Mouse (Mus musculus) liver, embryonic 11.5 days (tissue): ENCODE measurements around the gene Zpbp2. TPM values are rescaled to one million over a fixed set of nuclear protein-coding genes. Genes with fewer than 3 reads are reported as not detected.
A peak's percentile ranks its signal among the peaks of the same experiment; 100 is the strongest.

Experiments used
- ATAC-seq: fragments of 200-750 bp; cut with Nextera tagmentation; replicated peaks from 2 replicates; pipeline ENCODE4 v1.8.0; 2017; ENCODE audit warnings: moderate number of reproducible peaks, mild to moderate bottlenecking, moderate TSS enrichment, moderate library complexity; ENCODE audit not compliant: low FRiP score
- DNase-seq: peaks from one replicate; pipeline ENCODE4 v3.0.0-alpha.2; 2017; ENCODE audit warnings: low spot score
- H3K27ac ChIP-seq: fragments of 300-500 bp; sonication (generic); 2 replicates; pipeline ENCODE4 v1.5.1; 2014; ENCODE audit warnings: mild to moderate bottlenecking, low read depth, low read length, control low read depth
- H3K27me3 ChIP-seq: fragments of 300-500 bp; sonication (generic); replicated peaks from 2 replicates; pipeline ENCODE4 v1.6.1; 2014; ENCODE audit warnings: low read length, mixed read lengths; ENCODE audit not compliant: control insufficient read depth, insufficient read depth
- H3K36me3 ChIP-seq: fragments of 300-500 bp; sonication (generic); 2 replicates; pipeline ENCODE4 v1.6.1; 2014; ENCODE audit warnings: mild to moderate bottlenecking, low read length, moderate library complexity, mixed read lengths; ENCODE audit not compliant: control insufficient read depth, insufficient read depth
- H3K4me1 ChIP-seq: fragments of 300-500 bp; sonication (generic); replicated peaks from 2 replicates; pipeline ENCODE4 v1.6.1; 2014; ENCODE audit warnings: low read length, mixed read lengths; ENCODE audit not compliant: control insufficient read depth, insufficient read depth
- H3K4me2 ChIP-seq: fragments of 300-500 bp; sonication (generic); 2 replicates; pipeline ENCODE4 v1.6.1; 2014; ENCODE audit warnings: mild to moderate bottlenecking, control low read depth, moderate library complexity
- H3K4me3 ChIP-seq: fragments of 300-500 bp; sonication (generic); 2 replicates; pipeline ENCODE4 v1.5.1; 2014; ENCODE audit warnings: low read depth, low read length, control low read depth
- H3K9ac ChIP-seq: fragments of 300-500 bp; sonication (generic); 2 replicates; pipeline ENCODE4 v1.6.1; 2014; ENCODE audit warnings: low read depth, low read length, control low read depth
- H3K9me3 ChIP-seq: fragments of 300-500 bp; sonication (generic); 2 replicates; pipeline ENCODE4 v1.6.1; 2016; ENCODE audit warnings: low read length, inconsistent platforms, mixed read lengths; ENCODE audit not compliant: control insufficient read depth
- WGBS: fragments of 180-500 bp; shearing (Covaris S2); extraction: QIAGEN DNeasy Blood & Tissue Kit; methylation state at CpG from one replicate; pipeline ENCODE4 v1.1.7; 2014; 5-methylcytosine and 5-hydroxymethylcytosine counted together
- polyA plus RNA-seq: library from polyadenylated mRNA; unstranded; fragments of >200 nt; fragmentation: Nextera tagmentation; extraction: Ambion mirVana; gene quantifications from 2 replicates; pipeline ENCODE4 v1.2.1, GENCODE M21; 2014

Zpbp2 gene
- 0.40 and 0.42 TPM in 2 replicates for polyA plus RNA-seq

DNA sequence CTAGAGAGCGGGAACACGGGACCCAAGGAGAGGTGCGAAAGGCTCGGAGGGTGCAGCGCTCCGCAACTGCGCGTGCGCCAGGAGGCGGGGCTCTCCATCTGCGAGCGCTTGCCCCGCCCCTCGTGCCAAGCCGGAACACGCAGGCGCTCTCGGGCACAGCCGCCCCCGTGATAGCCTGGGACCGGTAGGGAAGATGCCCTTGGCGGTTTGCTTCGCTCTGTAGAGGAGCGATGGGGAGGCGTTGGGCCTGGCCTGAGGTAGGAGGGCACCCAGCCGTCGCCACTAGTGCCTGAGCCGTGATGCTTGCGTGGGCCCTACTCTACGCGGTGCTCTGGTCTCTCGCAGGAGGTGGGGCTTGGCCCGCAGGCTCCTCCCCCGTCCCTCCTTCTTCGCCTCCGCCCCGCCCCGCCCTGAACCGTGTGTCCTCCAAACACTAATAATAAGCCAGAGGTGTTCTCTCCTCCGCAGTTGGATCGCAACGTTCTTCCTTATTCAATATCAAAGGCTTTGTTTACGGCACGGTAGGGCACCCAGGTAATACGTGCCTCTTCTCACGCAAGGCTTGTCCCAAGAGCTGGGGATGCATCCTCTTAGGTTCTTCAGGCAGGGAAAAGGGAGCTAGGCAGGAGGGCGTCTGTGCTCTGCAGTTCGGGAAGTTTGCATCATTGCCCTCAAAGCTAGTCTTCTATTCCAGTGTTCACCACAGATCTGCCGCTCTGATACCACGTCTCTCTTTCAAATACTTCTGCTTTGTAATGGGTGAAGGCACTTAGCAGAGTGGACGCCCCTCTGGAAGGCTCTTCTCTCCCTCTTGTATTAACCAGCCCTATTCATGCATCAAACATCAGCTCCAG, at the start of gene Zpbp2:
Zpbp2 (plus strand) TSS at position 123 of the 854 bp plus-strand sequence.
- DNase-seq (peak; percentile 97), ATAC-seq (peak; percentile 99)
- peak within 1 kb of the TSS; percentile 65 for H3K9ac ChIP-seq
- H3K36me3 ChIP-seq = no peaks in the 10 kb centered on the region
- peak within 1 kb of the TSS; percentile 72 for H3K4me3 ChIP-seq
- peaks cover 7% of the 10 kb centered on the region for H3K4me1 ChIP-seq
- H3K4me2 ChIP-seq = peak within 1 kb of the TSS; percentile 75
- no peaks in the 10 kb centered on the region for H3K9me3 ChIP-seq
- H3K27ac ChIP-seq = peak within 1 kb of the TSS; percentile 49
- under 1% methylated on average over 51 of the region's 51 CpGs for WGBS
- peaks cover 36% of the 10 kb centered on the region for H3K27me3 ChIP-seq

DNA sequence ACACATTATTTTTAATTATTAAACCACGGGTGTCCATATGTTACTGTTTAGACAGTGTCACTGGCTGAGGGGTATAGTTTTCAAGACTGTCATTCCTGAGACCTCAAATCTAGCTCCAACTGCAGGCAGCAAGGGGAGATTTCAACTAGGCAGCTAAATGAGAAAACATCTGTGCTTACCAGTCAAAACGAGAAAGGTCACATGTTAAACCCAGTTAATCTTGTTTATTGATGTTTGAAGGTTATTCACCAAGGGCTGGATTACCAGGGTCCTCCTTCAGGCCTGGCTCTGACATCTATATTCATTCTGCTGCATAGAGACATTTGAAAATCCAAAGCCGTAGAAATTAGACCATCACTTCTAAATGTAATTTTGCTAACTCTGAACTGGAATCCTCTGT, 46.0 kb upstream of the Zpbp2 start:
- H3K4me3 ChIP-seq = no peak overlapping the region
- no peak overlapping the region for H3K9ac ChIP-seq
- DNase-seq (no peak), ATAC-seq (no peak)
- no peaks in the 10 kb centered on the region for H3K27me3 ChIP-seq
- no peaks in the 10 kb centered on the region for H3K4me1 ChIP-seq
- no peaks in the 10 kb centered on the region for H3K36me3 ChIP-seq
- WGBS = 63% methylated on average over 3 of the region's 3 CpGs
- no peak overlapping the region for H3K27ac ChIP-seq
- no peaks in the 10 kb centered on the region for H3K9me3 ChIP-seq
- H3K4me2 ChIP-seq = no peak overlapping the region

DNA sequence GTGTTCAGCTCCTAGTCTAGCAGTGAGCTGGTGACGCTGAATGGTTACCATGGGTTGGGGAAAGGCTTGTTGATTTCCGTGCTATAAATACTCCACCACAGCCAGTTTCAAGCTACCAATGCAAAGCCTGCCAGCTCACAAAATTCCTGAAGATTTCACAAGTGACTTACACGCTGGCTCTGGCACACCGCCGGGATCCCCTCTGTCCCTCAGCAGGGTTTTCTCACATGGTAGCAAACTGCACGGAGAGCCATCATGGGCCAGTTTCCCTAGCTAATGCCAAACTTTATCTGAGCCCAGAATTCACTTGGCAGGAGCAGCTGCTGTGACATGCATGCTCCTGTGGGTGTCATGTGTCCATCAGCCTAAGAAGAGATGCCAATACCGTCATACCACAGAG, 41.5 kb upstream of the Zpbp2 start:
- no peak overlapping the region for H3K4me2 ChIP-seq
- no peak overlapping the region for H3K27ac ChIP-seq
- H3K36me3 ChIP-seq = no peaks in the 10 kb centered on the region
- no peaks in the 10 kb centered on the region for H3K9me3 ChIP-seq
- DNase-seq (no peak), ATAC-seq (no peak)
- no peak overlapping the region for H3K4me3 ChIP-seq
- no peaks in the 10 kb centered on the region for H3K4me1 ChIP-seq
- H3K27me3 ChIP-seq = no peaks in the 10 kb centered on the region
- no peak overlapping the region for H3K9ac ChIP-seq
- 72% methylated on average over 7 of the region's 7 CpGs for WGBS

DNA sequence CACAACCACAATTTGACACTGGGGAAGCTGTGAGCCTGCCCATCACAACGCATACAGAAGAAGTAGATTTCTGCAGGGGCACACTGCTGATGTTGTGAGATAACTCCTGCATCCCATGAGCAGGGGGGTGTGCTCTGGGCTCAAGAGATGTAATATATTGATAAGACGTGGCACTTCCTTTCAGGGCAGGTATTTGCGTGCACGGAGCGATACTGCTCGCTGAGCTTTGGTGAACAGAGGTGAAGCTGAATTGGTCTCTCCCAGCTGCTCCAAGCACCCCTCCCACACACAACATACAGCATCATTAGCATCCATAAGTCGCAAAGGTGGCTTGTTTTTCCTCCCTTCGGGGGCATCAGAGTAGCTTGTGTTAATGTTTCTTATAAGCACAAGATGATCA, 40.8 kb upstream of the Zpbp2 start:
- no peak overlapping the region for H3K4me3 ChIP-seq
- H3K4me1 ChIP-seq = no peaks in the 10 kb centered on the region
- 81% methylated on average over 8 of the region's 8 CpGs for WGBS
- H3K4me2 ChIP-seq = no peak overlapping the region
- H3K27ac ChIP-seq = no peak overlapping the region
- no peaks in the 10 kb centered on the region for H3K27me3 ChIP-seq
- no peak overlapping the region for H3K9ac ChIP-seq
- DNase-seq (no peak), ATAC-seq (no peak)
- H3K36me3 ChIP-seq = no peaks in the 10 kb centered on the region
- H3K9me3 ChIP-seq = no peaks in the 10 kb centered on the region

DNA sequence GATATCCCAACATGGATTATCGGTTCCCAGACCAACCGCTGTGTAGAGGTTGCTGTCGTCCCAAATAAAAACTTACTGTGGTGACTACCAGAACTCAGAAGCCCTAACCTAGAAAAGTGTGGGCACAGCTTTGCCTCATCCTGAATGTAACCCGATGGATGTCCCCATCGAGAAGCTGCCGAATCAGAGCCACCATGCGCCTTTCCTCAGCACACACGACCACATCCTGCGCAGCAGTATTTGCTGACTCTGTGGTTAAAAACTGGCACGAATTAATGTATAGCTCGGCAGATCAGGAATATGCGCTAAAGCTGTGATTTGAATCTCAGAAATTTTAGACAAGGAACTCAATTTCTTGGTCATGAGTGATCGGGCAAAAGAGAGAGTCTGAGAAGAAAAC, 38.0 kb upstream of the Zpbp2 start:
- WGBS = 87% methylated on average over 13 of the region's 13 CpGs
- Histone ChIP-seq H3K36me3 (no peaks in the 10 kb centered on the region), H3K4me1 (no peaks in the 10 kb centered on the region), H3K27me3 (no peaks in the 10 kb centered on the region), H3K4me3 (no peak overlapping the region), H3K4me2 (no peak overlapping the region), H3K9ac (no peak overlapping the region), H3K27ac (no peak overlapping the region), H3K9me3 (no peaks in the 10 kb centered on the region)
- DNase-seq = no peak
- ATAC-seq = no peak

DNA sequence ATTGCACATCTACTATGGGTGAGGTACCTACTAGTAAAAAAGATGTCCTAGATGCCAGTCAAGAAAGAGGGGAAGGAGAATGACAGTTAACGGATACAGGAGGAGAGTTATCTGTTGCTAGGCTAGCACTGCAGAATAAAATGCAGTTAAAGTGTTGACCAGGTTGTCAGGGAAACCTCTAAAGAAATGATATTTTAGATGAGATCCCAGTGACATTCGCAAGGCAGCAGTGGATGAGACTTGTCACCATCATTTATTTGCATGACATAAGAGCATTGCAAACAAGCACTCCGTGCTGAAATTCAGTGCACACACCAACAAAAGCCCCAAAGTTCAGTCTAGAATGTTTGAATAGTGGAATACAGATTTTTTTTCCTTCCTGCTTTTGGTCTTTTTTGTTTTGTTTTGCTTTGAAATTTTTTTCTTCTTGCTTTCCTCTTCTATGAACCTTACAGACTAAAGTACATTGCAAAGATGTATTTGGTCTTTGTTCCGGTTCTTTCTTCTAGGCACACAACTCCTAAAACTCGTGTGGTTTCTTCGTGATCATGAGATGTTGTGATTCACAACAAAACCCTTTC, 37.5 kb upstream of the Zpbp2 start:
- H3K4me2 ChIP-seq = no peak overlapping the region
- DNase-seq (no peak), ATAC-seq (no peak)
- H3K36me3 ChIP-seq = no peaks in the 10 kb centered on the region
- no peaks in the 10 kb centered on the region for H3K4me1 ChIP-seq
- no peaks in the 10 kb centered on the region for H3K27me3 ChIP-seq
- no peak overlapping the region for H3K4me3 ChIP-seq
- WGBS = 75% methylated on average over 6 of the region's 6 CpGs
- H3K9me3 ChIP-seq = no peaks in the 10 kb centered on the region
- no peak overlapping the region for H3K27ac ChIP-seq
- H3K9ac ChIP-seq = no peak overlapping the region

DNA sequence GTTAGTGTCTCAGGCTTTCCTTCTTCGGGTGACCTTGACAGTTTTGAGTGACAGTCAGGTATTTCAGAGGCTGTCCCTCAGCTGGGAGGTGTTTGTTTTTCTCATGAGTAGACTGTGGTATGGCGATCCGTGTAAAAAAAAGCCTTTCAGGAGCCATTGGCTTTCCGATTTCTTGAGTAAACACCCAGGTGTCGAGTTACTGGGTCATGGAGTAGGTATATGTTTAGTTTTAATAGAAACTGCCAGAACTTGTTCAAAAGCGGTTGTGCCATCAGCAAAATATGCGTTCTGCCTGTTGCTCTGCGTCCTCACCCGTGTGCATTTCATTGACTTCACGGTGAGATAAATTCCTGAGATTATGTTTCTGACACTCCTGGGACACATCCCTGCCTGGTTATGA, 30.4 kb upstream of the Zpbp2 start:
- H3K36me3 ChIP-seq = no peaks in the 10 kb centered on the region
- H3K4me1 ChIP-seq = no peaks in the 10 kb centered on the region
- ATAC-seq = no peak
- no peak overlapping the region for H3K27ac ChIP-seq
- DNase-seq = no peak
- H3K27me3 ChIP-seq = no peaks in the 10 kb centered on the region
- H3K9me3 ChIP-seq = no peaks in the 10 kb centered on the region
- H3K4me2 ChIP-seq = no peak overlapping the region
- H3K4me3 ChIP-seq = no peak overlapping the region
- H3K9ac ChIP-seq = no peak overlapping the region
- WGBS = 62% methylated on average over 10 of the region's 10 CpGs

DNA sequence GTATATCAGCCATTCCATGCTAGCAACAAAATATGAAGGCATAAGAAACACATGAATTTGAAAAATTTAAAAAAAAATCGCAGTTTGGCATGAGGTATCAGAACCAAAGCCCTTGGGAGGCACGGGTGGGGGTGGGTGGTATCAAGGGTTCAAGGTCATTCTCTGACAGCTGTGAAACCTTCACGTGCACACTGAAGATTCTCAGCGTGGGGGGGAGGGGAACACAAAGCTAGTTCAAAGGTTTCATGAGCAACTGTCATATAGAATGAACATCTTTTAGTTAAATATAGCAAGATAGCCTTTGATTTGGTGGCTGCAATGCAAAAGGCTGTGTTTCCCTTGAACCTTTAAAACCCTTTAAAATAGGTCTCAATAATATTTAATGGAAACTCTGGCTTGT, 25.8 kb upstream of the Zpbp2 start:
- Histone ChIP-seq H3K4me3 (no peak overlapping the region), H3K9ac (no peak overlapping the region), H3K27ac (no peak overlapping the region), H3K9me3 (no peaks in the 10 kb centered on the region), H3K27me3 (0 out of 2 replicates have a peak, but pooled peaks cover 2% of the 10 kb centered on the region), H3K4me1 (no peaks in the 10 kb centered on the region), H3K4me2 (no peak overlapping the region), H3K36me3 (no peaks in the 10 kb centered on the region)
- no peak for DNase-seq
- WGBS = 48% methylated on average over 4 of the region's 4 CpGs
- ATAC-seq = no peak
